Mouse (Mus musculus) layer of hippocampus, postnatal 36 days (tissue): ENCODE measurements around the gene Dpagt1. TPM values are rescaled to one million over a fixed set of nuclear protein-coding genes. Genes with fewer than 3 reads are reported as not detected.
"Not testable (repeated sequence)": the region's sequence is repeated elsewhere in the genome, so short reads cannot be mapped to it uniquely, and the experiment has no call there.

Experiments used
- DNase-seq, 2 experiments: peaks; one replicate each; pipeline ENCODE4 v3.0.0; 2022
- total RNA-seq, 2 experiments: library from RNA; stranded (reverse); gene quantifications; 2 replicates each; pipeline ENCODE4 v1.2.3; 2021

Gene Dpagt1
- total RNA-seq, 2 experiments from 2014 or later: 14.5 to 15.9 TPM

DNA sequence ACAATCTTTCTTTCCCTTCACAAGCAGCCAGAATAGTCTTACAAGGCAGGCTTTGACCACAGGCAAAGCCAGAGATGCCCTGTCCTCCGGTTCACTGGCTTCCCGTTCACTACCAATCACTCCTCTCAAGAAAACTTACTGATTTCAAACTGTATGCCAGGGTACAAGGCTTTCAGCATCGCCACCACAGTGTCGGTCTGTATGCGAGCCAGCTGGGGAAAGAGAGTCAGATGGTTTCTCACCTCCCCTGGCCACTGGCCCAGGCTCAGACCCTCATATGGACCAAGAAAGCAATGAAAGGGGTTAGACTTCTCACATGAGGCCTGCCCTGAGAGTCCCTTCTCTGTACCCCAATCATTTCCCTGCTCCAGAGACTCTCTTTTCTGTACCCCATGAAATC, 15.7 kb downstream of the Dpagt1 start:
- no peak for DNase-seq

DNA sequence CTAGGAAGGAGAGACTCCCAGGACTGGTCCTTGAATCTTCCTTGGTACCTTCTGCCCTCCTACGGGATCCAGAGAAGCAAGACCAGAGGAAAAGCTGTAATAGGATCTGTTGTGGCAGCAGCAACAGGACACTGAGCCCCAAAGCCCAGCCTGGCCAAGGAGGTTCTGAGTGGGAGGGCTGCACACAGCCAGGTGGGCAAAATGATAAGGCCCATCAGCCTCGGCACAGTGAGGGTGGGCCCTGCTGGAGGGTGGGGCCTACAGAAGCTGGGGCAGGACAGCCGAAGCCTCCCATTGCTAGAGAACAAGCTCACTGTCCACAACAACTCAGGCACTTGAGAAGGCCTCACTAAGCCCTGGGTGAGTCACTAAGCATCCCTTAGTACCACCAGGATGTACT, 16.4 kb downstream of the Dpagt1 start:
- DNase-seq: no peak

DNA sequence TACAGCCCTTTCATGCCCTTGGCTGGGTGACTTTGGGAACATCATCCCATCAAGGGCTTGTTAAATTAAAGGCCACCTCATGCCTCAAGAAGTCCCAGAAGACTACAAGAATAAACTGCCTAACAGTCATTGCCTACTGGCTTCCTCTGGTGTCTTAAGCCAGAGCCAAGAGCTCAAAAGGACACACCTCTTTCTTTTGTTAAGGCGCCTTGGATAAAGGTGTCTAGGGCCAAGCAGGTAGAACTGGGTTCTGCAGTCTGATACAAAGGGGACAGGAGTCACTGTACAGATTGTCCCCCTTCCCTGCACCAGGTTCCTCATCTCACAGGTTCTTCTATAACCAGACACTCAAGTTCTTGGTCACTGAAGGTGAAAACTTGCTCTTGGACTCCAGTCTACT, 16.8 kb downstream of the Dpagt1 start:
- no peak for DNase-seq

DNA sequence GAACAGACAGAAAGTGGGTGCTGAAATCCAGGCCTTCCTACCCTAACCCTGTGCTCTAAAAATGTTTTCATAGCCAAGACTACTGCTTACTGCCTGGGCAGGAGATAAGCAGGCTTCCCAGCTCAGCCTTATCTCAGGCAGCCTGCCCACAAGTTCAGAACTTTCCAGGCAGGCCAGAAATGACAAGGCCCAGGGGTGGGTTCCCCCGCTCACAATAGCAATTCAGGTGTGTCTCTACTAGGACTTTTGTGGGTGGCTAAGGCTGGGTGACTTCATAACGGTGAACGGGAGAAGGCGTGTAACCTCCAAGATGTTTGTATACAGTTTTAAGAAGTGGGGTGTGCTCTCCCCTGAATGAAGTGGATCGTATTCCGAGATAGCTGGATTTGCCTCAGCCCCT, 17.5 kb downstream of the Dpagt1 start:
- no peak for DNase-seq

DNA sequence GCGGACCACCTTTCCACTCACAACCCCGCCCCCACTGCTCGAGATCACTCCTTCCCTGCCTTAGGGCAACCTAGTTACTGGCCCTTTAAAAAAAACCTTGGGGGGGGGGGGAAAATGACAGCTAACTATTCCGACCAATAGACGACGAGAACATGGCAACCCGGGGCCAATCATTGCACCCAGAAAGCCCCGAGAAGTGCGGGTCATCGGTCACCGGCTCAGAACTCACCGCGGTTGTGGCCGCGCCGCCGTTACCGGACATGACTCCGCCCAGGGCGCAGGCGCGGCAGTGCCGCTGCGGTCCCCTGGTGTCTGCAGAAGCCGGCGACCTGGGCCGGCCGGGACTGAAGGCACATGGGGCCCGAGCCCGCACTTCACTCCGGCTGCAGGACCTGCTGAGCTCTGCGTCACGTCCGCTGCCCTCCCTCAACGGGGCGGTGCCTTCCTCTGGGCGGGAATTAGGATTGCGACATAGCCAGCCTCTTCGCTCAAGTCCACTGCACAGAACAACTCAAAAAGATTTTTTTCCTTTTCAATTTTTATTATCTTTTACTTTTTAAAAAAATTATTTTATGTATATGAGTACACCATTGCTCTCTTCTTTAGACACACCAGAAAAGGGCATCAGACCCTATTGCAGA, 18.1 kb downstream of the Dpagt1 start, which contains the start of gene Hmbs:
Gene Hmbs (minus strand): TSS at position 448 of the 641 bp plus-strand sequence.
- peak; percentile 88 to 91 for DNase-seq

DNA sequence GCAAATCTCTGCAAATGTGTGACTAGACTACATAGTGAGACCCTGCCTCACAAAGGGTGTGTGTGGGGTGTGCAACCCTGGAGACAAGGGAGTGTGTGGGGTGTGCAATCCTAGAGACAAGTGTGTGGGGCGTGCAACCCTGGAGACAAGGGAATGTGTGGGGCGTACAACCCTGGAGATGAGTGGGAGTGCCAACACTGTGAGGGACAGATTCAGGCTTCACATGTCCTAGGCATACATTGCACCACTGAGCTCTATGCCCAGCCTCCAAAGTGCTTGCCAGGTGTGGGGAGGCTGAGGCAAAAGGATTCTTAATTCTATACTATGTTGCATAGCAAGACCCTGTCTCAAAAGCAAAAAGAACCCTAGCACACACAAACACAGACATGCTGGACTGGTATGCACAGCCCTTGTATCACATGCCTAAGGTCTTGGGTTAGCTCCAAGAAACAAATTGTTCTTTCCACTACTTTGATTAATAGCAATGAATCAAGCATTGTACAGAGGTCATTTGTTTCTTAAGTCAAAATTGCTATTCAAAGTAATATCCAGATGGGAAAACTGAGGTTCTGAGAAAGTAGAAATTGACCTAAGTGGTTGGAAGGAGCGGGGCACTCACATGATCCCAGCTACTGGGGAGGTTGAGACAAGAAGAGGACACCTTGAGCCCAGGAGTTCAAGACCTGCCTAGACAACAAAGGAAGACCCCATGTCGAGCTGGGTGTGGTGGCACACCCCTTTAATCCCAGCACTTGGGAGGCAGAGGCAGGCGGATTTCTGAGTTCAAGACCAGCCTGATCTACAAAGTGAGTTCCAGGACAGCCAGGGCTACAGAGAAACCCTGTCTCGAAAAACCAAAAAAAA, 20.0 kb downstream of the Dpagt1 start:
- DNase-seq: peak in 1 of 2 experiments; percentile 37

DNA sequence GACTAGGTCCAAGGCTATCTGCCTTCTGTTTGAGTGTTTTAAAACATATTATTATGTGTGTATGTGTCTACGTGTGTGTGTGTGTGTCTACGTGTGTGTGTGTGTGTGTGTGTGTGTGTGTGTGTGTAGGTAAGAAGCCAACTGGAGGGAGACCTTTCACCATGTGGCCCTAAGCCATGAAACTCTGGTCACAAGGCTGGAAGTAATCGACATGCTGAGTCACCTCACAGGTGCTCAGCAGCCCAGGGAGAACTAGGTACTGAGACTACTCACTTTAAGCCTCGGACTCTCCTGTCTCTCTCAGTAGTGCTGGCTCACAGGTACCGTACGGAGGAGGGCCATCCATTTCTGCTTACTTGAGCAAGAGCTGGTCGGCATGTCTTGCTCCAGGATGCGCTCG, 21.3 kb downstream of the Dpagt1 start:
- DNase-seq: no peak

DNA sequence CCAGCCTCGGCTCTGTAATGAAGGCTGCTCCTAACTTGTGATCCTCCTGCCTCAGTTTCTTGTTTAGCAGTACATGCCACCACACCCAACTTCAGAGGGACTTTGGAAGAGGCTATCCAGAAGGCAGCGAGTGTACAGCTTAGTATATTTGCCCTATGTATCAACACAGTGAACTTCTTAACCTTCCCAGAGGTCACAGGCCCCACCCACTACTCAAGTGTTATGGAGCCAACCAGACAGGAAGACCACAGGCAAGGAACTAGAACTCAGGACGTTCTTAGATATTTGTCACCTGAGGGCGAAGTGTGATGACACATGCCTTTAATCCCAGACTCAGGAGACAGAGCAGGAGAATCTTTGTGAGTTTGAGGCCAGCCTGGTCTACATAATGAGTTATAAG, 21.8 kb downstream of the Dpagt1 start:
- DNase-seq: no peak

DNA sequence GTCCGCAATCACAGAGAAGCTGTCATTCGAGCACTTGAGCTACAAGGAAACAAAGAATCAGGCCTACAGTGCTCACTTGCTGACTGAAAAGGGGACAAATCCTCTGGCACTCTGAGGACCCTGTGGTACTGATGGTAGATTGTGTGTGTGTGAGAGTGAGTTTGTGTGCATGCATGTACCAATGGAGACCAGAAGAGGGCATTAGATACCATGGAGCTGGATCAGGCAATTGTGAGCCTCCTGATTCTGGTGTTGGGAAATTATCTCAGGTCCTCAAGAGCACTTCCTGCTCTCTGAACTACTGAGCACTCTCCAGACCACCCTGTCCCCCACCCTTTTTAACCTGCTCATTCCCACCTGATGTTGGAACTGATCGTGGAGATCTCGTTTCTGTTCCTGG, 22.7 kb downstream of the Dpagt1 start:
- DNase-seq: no peak

DNA sequence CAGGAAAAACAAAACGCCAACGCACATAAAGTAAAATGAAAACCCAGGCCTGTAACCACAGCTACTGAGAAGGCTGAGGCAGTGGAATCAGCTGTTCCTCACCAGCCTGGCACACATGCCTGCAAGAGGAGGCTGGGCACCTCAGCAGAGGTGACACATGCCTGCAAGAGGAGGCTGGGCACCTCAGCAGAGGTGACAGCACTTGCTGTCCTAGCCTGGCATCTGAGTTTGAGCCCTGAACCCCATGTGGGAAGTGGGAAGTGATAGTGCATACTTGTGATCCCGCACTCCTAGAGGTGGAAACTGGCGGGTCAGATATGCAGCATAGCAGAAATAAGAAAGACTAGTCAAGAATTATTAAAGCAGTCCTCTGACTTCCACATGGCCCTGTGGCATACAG, 25.6 kb downstream of the Dpagt1 start:
- no peak for DNase-seq

DNA sequence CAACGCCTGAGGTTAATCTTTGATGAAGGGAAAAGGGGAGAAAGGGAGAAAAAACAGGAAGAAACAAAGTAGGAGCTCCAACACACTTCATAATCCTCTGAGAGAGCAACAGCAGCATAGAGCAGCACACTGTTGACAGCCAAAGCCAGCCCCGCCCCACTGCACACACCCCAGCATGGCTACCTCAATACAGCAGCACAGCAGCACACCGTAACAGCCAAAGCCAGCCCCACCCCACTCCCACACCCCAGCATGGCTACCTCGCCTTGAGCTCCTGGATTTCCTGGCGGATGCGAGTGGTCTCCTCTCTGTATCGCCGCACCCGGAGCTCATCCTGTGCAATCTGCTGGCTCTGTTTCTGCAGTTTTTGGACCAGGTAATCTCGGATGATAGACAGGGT, 26.5 kb downstream of the Dpagt1 start:
- DNase-seq: no peak

DNA sequence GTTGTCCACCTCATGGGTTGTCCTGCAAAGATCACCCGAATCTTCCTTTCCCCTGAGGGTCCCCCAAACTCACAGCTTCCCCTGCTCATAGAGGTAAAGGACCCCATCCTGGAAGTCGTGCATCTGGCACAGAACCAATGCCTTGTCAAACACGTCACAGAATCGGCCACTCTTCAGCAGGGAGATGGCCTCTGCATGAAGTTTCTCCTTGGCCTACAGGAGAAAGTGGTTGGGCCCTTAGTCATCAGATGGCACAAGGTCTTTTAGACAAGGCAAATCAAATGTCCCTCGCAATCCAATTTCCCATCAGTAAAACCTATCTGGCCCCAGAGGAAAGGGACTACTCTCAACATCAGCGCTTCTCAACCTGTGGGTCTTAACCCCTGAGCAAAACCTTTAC, 27.3 kb downstream of the Dpagt1 start:
- no peak for DNase-seq

DNA sequence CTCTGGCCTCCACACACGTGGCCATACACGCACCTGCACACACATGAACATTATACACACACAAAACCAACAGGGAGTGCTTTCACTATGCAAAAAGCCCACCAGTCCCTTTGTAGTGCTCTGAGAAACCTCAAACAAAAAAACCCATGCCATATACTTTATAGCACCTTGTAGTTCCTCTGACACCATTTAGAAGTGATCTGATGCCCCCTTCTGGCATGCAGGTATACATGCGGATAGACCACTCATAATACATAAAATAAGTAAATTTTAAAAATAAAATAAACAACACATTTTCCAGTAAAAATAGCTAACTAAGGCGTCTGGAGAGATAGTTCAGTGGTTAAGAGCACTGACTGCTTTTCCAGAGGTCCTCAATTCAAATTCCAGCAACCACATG, 31.4 kb downstream of the Dpagt1 start:
- DNase-seq: no peak

DNA sequence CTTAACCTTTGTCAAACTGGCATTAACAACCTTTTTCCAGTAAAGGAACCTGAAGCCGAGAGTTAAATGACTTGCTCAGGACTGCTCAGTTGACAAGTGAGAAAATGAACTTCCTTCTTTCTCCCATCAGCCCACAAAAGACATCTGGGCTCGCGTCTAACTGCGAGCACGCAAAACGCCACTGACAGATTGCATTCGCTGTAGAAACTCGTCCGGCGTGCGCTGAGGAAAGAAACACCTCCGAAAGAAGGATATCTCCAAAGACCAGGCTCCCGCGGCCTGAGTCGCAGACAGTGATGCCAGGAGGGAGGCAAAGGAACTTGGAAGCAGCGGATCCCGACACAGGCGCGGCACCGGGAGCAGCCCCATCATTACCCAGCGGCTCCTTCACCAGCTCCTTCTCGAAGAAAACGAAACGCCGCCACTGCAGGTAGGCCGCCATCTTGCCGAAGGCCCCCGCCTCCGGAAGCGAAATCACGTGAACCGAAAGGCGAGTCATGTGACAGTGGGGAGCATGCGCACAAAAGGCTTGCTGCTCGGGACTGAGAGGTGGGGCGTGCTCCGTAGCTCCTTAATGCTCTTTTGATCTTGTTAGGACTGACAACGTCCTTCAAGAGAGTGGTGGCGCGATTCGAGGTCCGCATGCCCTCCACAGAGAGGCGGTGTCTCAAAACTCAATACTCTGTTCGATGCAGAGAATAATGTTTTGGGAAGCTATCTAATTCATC, 35.5 kb downstream of the Dpagt1 start, which contains the start of gene Vps11:
Gene Vps11 (minus strand): TSS at position 481 of the 728 bp plus-strand sequence.
- peak; percentile 92 for DNase-seq

DNA sequence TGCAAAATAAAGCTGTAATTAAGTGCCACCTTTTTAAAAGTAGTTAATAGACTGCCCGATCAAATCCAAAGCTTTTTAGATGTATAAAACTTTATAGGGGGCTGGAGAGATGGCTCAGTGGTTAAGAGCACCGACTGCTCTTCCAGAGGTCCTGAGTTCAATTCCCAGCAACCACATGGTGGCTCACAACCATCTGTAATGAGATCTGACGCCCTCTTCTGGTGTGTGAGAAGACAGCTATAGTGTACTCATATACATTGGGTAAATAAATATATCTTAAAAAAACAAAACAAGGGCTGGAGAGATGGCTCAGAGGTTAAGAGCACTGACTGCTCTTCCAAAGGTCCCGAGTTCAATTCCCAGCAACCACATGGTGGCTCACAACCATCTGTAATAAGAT, 36.1 kb downstream of the Dpagt1 start:
- DNase-seq: not testable (repeated sequence)

DNA sequence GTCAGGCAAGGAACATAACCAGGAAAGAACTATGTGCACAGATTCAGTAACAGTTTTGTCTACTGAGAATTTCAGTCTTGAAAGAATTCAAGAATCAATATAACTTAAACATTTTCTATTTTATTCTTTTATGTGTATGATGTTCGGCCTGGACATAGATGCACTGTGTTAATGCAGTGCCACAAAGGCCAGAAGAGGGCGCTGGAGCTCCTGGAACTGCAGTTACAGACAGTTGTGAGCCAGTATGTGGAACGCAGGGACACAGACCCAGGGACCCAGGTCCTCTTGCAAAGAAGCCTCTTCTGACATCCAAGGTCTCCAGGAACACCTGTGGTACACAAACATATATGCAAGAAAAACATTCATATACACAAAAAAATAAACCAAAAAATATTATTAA, 38.7 kb downstream of the Dpagt1 start:
- no peak for DNase-seq

DNA sequence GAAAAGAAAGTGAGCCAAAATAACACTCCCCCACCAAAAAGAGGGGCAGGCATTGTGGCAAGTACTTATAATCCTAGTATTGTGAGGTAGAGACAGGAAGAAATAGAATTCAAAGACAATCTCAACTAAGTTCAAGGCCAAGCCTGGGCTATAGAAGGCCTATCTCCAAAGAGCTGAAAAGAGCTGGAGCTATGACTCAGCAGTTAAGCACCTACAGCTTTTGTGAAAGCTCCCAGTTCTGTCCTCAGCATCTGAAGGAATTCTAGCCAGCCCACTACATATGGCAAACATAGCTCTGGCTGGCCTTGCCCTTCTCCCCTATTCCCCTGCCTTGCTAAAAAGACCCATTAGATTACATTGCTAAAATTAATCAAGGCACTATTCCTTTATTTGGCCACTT, 47.6 kb downstream of the Dpagt1 start:
- no peak for DNase-seq

DNA sequence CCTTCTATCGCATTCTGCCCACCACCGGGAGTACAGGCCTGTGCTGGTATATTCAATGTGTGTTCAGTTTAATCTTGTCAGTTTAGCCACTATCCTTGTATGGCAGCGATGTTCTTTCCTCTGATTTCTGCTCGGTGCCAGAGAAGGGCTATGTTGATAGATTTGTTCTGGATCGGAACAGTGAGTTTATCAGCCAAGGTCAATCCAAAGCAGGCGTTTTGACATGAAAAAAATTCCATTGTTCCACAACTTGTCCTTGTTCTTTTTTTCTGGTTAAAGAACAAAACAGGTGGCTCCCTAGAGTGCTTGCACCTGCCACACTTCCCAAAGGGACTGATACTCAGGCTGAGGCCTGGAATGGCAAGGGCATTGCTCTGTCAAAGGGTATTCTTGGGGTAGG, 50.3 kb downstream of the Dpagt1 start:
- DNase-seq: no peak

DNA sequence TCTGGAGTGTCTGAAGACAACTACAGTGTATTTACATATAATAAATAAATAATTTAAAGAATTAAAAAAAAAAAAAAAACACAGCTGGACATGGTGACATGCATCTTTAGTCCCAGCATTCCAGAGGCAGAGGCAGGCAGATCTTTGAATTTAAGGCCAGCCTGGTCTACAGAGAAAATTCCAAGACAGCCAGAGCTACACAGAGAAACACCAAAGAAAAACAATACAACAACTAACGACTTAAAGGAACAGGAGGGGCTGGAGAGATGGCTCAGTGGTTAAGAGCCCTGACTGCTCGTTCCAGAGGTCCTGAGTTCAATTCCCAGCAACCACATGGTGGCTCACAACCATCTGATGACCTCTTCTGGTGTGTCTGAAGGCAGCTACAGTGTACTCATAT, 51.5 kb downstream of the Dpagt1 start:
- not testable (repeated sequence) for DNase-seq

DNA sequence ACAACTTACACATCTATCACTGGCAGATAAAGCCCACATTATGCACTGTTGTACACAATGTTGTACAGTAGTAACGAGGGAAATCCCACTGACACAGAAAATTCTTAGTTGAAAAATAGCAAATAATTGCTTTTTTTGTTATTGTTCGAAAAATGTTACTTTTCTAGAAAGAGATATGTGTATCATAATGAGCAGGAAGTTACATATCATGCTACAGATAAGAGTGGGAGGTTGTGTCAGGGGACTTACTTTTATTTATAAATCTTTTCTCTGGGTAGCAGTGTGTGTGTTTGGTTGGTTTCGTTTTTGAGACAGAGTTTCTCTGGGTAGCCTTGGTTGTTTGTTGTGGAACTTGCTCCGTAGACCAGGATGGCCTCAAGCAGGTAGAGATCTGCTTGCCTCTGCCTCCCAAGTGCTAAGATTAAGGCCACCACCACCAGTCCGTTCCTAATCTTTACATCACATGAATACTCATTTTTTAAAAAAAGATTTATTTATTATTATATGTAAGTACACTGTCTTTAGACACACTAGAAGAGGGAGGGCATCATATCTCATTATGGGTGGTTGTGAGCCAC, 52.4 kb downstream of the Dpagt1 start:
- no peak for DNase-seq

DNA sequence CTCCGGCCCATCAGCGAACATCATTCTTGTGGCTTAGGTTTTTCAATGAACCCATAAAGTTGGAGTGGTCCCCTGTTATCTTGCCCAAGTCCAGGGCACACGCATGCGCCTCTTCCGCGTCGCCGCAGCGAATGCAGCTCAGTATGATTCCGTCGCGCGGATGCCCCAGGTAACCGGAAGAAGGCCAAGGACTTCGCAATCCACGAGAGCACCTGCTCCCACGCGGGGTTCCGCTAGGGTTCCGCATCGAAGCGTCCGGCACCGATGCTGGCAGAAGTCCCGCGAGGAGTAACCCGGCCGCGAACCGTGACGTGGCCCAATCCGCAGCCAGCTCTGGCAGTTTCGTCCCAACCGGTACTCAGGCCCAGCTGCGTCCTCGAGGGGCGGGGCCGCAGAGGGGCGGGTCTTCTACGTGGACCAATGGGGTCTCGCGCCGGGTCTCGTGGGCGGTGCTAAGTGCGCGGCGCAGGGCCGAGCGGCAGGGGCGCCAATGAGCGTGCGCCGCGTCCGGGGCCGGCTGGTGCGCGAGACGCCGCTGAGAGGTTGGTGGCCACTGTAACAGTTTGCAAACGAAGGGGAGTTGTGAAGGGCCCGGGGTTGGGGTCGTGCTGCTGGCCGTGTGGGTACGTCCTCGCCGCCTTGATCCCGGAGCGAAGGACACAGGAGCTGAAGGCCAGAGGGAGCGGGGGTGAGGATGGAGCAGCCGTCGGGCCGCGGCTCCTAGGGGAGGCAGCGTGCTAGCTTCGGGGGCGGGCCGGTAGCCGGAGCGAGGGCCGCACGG, 53.4 kb downstream of the Dpagt1 start, which contains the start of gene Hyou1:
Gene Hyou1 (plus strand): TSS at position 437 of the 781 bp plus-strand sequence.
- DNase-seq: peak; percentile 99

DNA sequence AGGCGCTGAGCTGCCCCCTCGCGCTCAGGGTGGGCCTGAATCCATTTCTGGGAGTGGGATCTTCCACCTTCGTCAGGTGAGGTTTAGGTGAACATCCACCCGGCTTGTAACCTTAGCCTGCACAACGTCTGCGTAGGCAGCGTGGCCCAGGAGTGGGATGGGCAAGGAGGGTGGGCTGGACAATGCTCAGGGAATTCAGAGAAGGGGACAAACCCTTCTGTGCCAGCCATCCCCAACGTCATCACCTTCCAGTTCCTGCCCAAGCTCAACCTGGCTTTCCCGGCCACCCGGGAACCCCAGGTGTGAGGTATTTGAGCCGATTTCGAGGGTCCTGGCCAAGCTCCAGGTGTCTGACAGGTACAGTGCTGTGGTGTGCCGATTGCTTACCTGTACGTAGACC, 54.0 kb downstream of the Dpagt1 start:
- DNase-seq: no peak
